Mouse (Mus musculus) megakaryocyte progenitor cell, adult 5-6 weeks (primary cell): Measurements from ENCODE around the gene Icam2. TPM values are rescaled to one million over a fixed set of nuclear protein-coding genes. Genes with fewer than 3 reads are reported as not detected.
"Not testable (repeated sequence)": the region's sequence is repeated elsewhere in the genome, so short reads cannot be mapped to it uniquely, and the experiment has no call there.

Experiments used
- ATAC-seq: replicated peaks from 2 replicates; pipeline ENCODE4 v1.8.0; 2016; ENCODE audit warnings: mild to moderate bottlenecking, moderate TSS enrichment, inconsistent platforms; ENCODE audit not compliant: poor library complexity
- total RNA-seq, 2 experiments: library from RNA; stranded (forward) in 1 of 2; stranded (reverse) in 1 of 2; fragments of 157-497, 149-512 nt in 1 of 2; fragments of 200-1000 nt in 1 of 2; gene quantifications; 2 replicates each; pipeline versions ENCODE4 v1.2.3 to v1.2.4; 2015 to 2017

Icam2 gene
- total RNA-seq, 2 experiments from 2014 or later = 60.3 to 123 TPM

GRCm38 (mm10) chr11:106351253-106351652, 36.6 kb downstream of the Icam2 start:
- ATAC-seq = no peak

GRCm38 (mm10) chr11:106350853-106351252, 37.0 kb downstream of the Icam2 start:
- ATAC-seq = no peak

- peak; percentile 67 for ATAC-seq
These were observed 38.1 kb downstream of the Icam2 start for GRCm38 (mm10) chr11:106349772-106350171.

GRCm38 (mm10) chr11:106344910-106345309, 43.0 kb downstream of the Icam2 start:
- no peak for ATAC-seq

GRCm38 (mm10) chr11:106340990-106341520, 46.8 kb downstream of the Icam2 start:
- peak; percentile 42 for ATAC-seq

- ATAC-seq = not testable (repeated sequence)
These were observed 48.6 kb downstream of the Icam2 start for GRCm38 (mm10) chr11:106339323-106339722.

GRCm38 (mm10) chr11:106338870-106339269, 49.0 kb downstream of the Icam2 start:
- ATAC-seq = no peak

GRCm38 (mm10) chr11:106338029-106338428, 49.8 kb downstream of the Icam2 start:
- ATAC-seq = no peak

- ATAC-seq = no peak; the same call in 1 of the 2 replicates
These were observed 53.8 kb downstream of the Icam2 start for GRCm38 (mm10) chr11:106334066-106334465.

GRCm38 (mm10) chr11:106332458-106332857, 55.4 kb downstream of the Icam2 start:
- no peak for ATAC-seq

GRCm38 (mm10) chr11:106329682-106330081, 58.2 kb downstream of the Icam2 start:
- ATAC-seq = peak; percentile 86

- no peak; the same call in 1 of the 2 replicates for ATAC-seq
These were observed 58.7 kb downstream of the Icam2 start for GRCm38 (mm10) chr11:106329128-106329527.

GRCm38 (mm10) chr11:106328521-106328920, 59.4 kb downstream of the Icam2 start:
- no peak for ATAC-seq

Other genes starting within 250 kb of the Icam2 start
- 2.6 and 4.4 TPM in 2 replicates for gene Gm10840, start 227.2 kb downstream of the Icam2 start, total RNA-seq (2015)
- gene Gm10840, start 227.2 kb downstream of the Icam2 start, total RNA-seq (2017) = not detected in 2 replicates
- gene Limd2, start 227.2 kb downstream of the Icam2 start, total RNA-seq (2015) = 169 and 172 TPM in 2 replicates
- gene Limd2, start 227.2 kb downstream of the Icam2 start, total RNA-seq (2017) = 37.4 and 40.8 TPM in 2 replicates
- gene Strada, start 185.9 kb downstream of the Icam2 start, total RNA-seq (2015) = 27.0 and 31.6 TPM in 2 replicates
- gene Strada, start 185.9 kb downstream of the Icam2 start, total RNA-seq (2017) = 20.1 and 21.7 TPM in 2 replicates
- gene Ccdc47, start 171.7 kb downstream of the Icam2 start, total RNA-seq (2015) = 41.7 and 51.3 TPM in 2 replicates
- 138 and 195 TPM in 2 replicates for gene Ccdc47, start 171.7 kb downstream of the Icam2 start, total RNA-seq (2017)
- gene Ddx42, start 171.1 kb downstream of the Icam2 start, total RNA-seq (2015) = 39.8 and 47.9 TPM in 2 replicates
- 68.8 and 101 TPM in 2 replicates for gene Ddx42, start 171.1 kb downstream of the Icam2 start, total RNA-seq (2017)
- gene Ftsj3, start 132.0 kb downstream of the Icam2 start, total RNA-seq (2015) = 45.5 and 45.7 TPM in 2 replicates
- 151 and 191 TPM in 2 replicates for gene Ftsj3, start 132.0 kb downstream of the Icam2 start, total RNA-seq (2017)
- gene Psmc5, start 131.9 kb downstream of the Icam2 start, total RNA-seq (2015) = 52.0 and 54.1 TPM in 2 replicates
- gene Psmc5, start 131.9 kb downstream of the Icam2 start, total RNA-seq (2017) = 110 and 120 TPM in 2 replicates
- gene Smarcd2, start 115.1 kb downstream of the Icam2 start, total RNA-seq (2015) = 62.9 and 63.5 TPM in 2 replicates
- gene Smarcd2, start 115.1 kb downstream of the Icam2 start, total RNA-seq (2017) = 216 and 275 TPM in 2 replicates
- gene Tcam1, start 111.4 kb downstream of the Icam2 start, total RNA-seq (2015) = 2.2 and 2.3 TPM in 2 replicates
- gene Tcam1, start 111.4 kb downstream of the Icam2 start, total RNA-seq (2017) = 1.6 and 1.7 TPM in 2 replicates
- not detected in 2 replicates for gene Gh, start 86.2 kb downstream of the Icam2 start, total RNA-seq (2015)
- gene Gh, start 86.2 kb downstream of the Icam2 start, total RNA-seq (2017) = not detected in 2 replicates
- 47.2 and 51.9 TPM in 2 replicates for gene Cd79b, start 73.3 kb downstream of the Icam2 start, total RNA-seq (2015)
- 29.6 and 30.9 TPM in 2 replicates for gene Cd79b, start 73.3 kb downstream of the Icam2 start, total RNA-seq (2017)
- gene Scn4a, start 34.8 kb downstream of the Icam2 start, total RNA-seq (2015) = 0.12 TPM in 1 of 2 replicates, not detected in the other
- 0.03 TPM in 1 of 2 replicates, not detected in the other for gene Scn4a, start 34.8 kb downstream of the Icam2 start, total RNA-seq (2017)
- not detected in 2 replicates for gene Prr29, start 22.6 kb downstream of the Icam2 start, total RNA-seq (2015)
- gene Prr29, start 22.6 kb downstream of the Icam2 start, total RNA-seq (2017) = not detected in 2 replicates
- 54.0 and 58.6 TPM in 2 replicates for gene Ern1, start 99.8 kb upstream of the Icam2 start, total RNA-seq (2015)
- 45.6 and 50.2 TPM in 2 replicates for gene Ern1, start 99.8 kb upstream of the Icam2 start, total RNA-seq (2017)
- gene Tex2, start 225.3 kb upstream of the Icam2 start, total RNA-seq (2015) = 48.2 and 52.8 TPM in 2 replicates
- 77.8 and 78.5 TPM in 2 replicates for gene Tex2, start 225.3 kb upstream of the Icam2 start, total RNA-seq (2017)